Mouse (Mus musculus): ENCODE measurements around the gene A930018P22Rik. TPM values are rescaled to one million over a fixed set of nuclear protein-coding genes. Genes with fewer than 3 reads are reported as not detected.
"Not testable (repeated sequence)": the region's sequence is repeated elsewhere in the genome, so short reads cannot be mapped to it uniquely, and the experiment has no call there.

A930018P22Rik gene
- not detected in 2 replicates for polyA plus RNA-seq (2016; fragmentation: Nextera tagmentation; extraction: Ambion mirVana)

- Histone ChIP-seq H3K4me3 (peak within 1 kb of the TSS; percentile 73), H3K9me3 (no peaks in the 10 kb centered on the region), H3K9ac (replicated peaks) (peak within 1 kb of the TSS; percentile 65), H3K36me3 (no peaks in the 10 kb centered on the region), H3K27me3 (peaks cover 26% of the 10 kb centered on the region), H3K4me2 (replicated peaks) (peak within 1 kb of the TSS; percentile 97), H3K4me1 (peaks cover 7% of the 10 kb centered on the region), H3K27ac (replicated peaks) (no peak within 1 kb of the TSS)
- ATAC-seq (ENCODE audit: low FRiP score, low read depth), result peak; percentile 95
- under 1% methylated on average over 71 of the region's 74 CpGs for WGBS
Measured at GRCm38 (mm10) chr2:104122505-104123378, at the start of gene A930018P22Rik. Gene A930018P22Rik, plus strand, starts transcription at chr2:104122769.

GRCm38 (mm10) chr2:104078285-104078684 lies 44.3 kb upstream of the A930018P22Rik start:
- H3K9me3 ChIP-seq; H3K4me1 ChIP-seq; H3K9ac ChIP-seq (replicated peaks); H3K4me3 ChIP-seq; H3K36me3 ChIP-seq; H3K4me2 ChIP-seq (replicated peaks); H3K27me3 ChIP-seq; H3K27ac ChIP-seq (replicated peaks); ATAC-seq (ENCODE audit: low FRiP score, low read depth): not testable (repeated sequence)
- 76% methylated on average over 5 of the region's 5 CpGs for WGBS

GRCm38 (mm10) chr2:104081436-104082050 lies 41.0 kb upstream of the A930018P22Rik start:
- ATAC-seq (ENCODE audit: low FRiP score, low read depth); H3K9ac ChIP-seq (replicated peaks); H3K4me2 ChIP-seq (replicated peaks); H3K36me3 ChIP-seq; H3K9me3 ChIP-seq; H3K4me1 ChIP-seq; H3K4me3 ChIP-seq; H3K27me3 ChIP-seq; H3K27ac ChIP-seq (replicated peaks): not testable (repeated sequence)
- no CpG with 5 or more reads among the region's 1 CpGs for WGBS

- no peaks in the 10 kb centered on the region for H3K4me1 ChIP-seq
- no peak overlapping the region for H3K4me2 ChIP-seq (replicated peaks)
- no peaks in the 10 kb centered on the region for H3K9me3 ChIP-seq
- H3K27ac ChIP-seq (replicated peaks), result no peak overlapping the region
- H3K27me3 ChIP-seq, result no peaks in the 10 kb centered on the region
- H3K9ac ChIP-seq (replicated peaks), result no peak overlapping the region; the same call in 1 of the 2 replicates
- no peak for ATAC-seq (ENCODE audit: low FRiP score, low read depth)
- H3K36me3 ChIP-seq, result no peaks in the 10 kb centered on the region
- no peak overlapping the region for H3K4me3 ChIP-seq
Measured at GRCm38 (mm10) chr2:104082474-104082873, 40.1 kb upstream of the A930018P22Rik start.

GRCm38 (mm10) chr2:104084027-104084426 lies 38.5 kb upstream of the A930018P22Rik start:
- not testable (repeated sequence) for H3K27me3 ChIP-seq; H3K9ac ChIP-seq (replicated peaks); ATAC-seq (ENCODE audit: low FRiP score, low read depth); H3K9me3 ChIP-seq; H3K4me3 ChIP-seq; H3K27ac ChIP-seq (replicated peaks); H3K4me2 ChIP-seq (replicated peaks); H3K36me3 ChIP-seq; H3K4me1 ChIP-seq

- ATAC-seq (ENCODE audit: low FRiP score, low read depth); H3K4me3 ChIP-seq; H3K27me3 ChIP-seq; H3K36me3 ChIP-seq; H3K9ac ChIP-seq (replicated peaks); H3K9me3 ChIP-seq; H3K27ac ChIP-seq (replicated peaks); H3K4me1 ChIP-seq; H3K4me2 ChIP-seq (replicated peaks): not testable (repeated sequence)
- WGBS, result 86% methylated on average over 1 of the region's 1 CpGs
Measured at GRCm38 (mm10) chr2:104087562-104087961, 35.0 kb upstream of the A930018P22Rik start.

- Histone ChIP-seq H3K9ac (replicated peaks) (no peak overlapping the region), H3K36me3 (no peaks in the 10 kb centered on the region), H3K27me3 (no peaks in the 10 kb centered on the region), H3K27ac (replicated peaks) (no peak overlapping the region), H3K4me3 (no peak overlapping the region), H3K4me1 (peaks cover 11% of the 10 kb centered on the region), H3K9me3 (no peaks in the 10 kb centered on the region), H3K4me2 (replicated peaks) (no peak overlapping the region)
- ATAC-seq (ENCODE audit: low FRiP score, low read depth), result no peak
- WGBS, result 86% methylated on average over 2 of the region's 2 CpGs
Measured at GRCm38 (mm10) chr2:104093305-104093704, 29.3 kb upstream of the A930018P22Rik start.

GRCm38 (mm10) chr2:104095741-104096213 lies 26.8 kb upstream of the A930018P22Rik start, which contains the start of gene Cd59a:
Gene Cd59a, plus strand, starts transcription at chr2:104095801.
- peak; percentile 87 for ATAC-seq (ENCODE audit: low FRiP score, low read depth)
- H3K4me2 ChIP-seq (replicated peaks), result peak within 1 kb of the TSS; percentile 55
- H3K27me3 ChIP-seq, result no peaks in the 10 kb centered on the region
- no peaks in the 10 kb centered on the region for H3K9me3 ChIP-seq
- H3K9ac ChIP-seq (replicated peaks), result peak within 1 kb of the TSS; percentile 57
- H3K27ac ChIP-seq (replicated peaks), result peak within 1 kb of the TSS; percentile 74
- 5% methylated on average over 15 of the region's 15 CpGs for WGBS
- peaks cover 11% of the 10 kb centered on the region for H3K4me1 ChIP-seq
- peak within 1 kb of the TSS; percentile 45 for H3K4me3 ChIP-seq
- H3K36me3 ChIP-seq, result no peaks in the 10 kb centered on the region

GRCm38 (mm10) chr2:104096256-104096655 lies 26.3 kb upstream of the A930018P22Rik start:
- ATAC-seq (ENCODE audit: low FRiP score, low read depth), result no peak
- Histone ChIP-seq H3K9me3 (no peaks in the 10 kb centered on the region), H3K9ac (replicated peaks) (peak overlapping the region; percentile 57), H3K27me3 (no peaks in the 10 kb centered on the region), H3K36me3 (no peaks in the 10 kb centered on the region), H3K27ac (replicated peaks) (peak overlapping the region; percentile 74), H3K4me3 (peak overlapping the region; percentile 45), H3K4me1 (peaks cover 11% of the 10 kb centered on the region), H3K4me2 (replicated peaks) (peak overlapping the region; percentile 55)
- WGBS, result 40% methylated on average over 10 of the region's 10 CpGs

GRCm38 (mm10) chr2:104096796-104097195 lies 25.8 kb upstream of the A930018P22Rik start:
- H3K9ac ChIP-seq (replicated peaks); H3K27me3 ChIP-seq; H3K9me3 ChIP-seq; H3K4me3 ChIP-seq; H3K36me3 ChIP-seq; H3K27ac ChIP-seq (replicated peaks); ATAC-seq (ENCODE audit: low FRiP score, low read depth): not testable (repeated sequence)
- Histone ChIP-seq H3K4me1 (peaks cover 11% of the 10 kb centered on the region), H3K4me2 (replicated peaks) (peak overlapping the region; percentile 55)
- WGBS, result 41% methylated on average over 1 of the region's 1 CpGs

GRCm38 (mm10) chr2:104097396-104097795 lies 25.2 kb upstream of the A930018P22Rik start:
- H3K4me2 ChIP-seq (replicated peaks); ATAC-seq (ENCODE audit: low FRiP score, low read depth); H3K4me3 ChIP-seq; H3K27ac ChIP-seq (replicated peaks); H3K9ac ChIP-seq (replicated peaks); H3K36me3 ChIP-seq; H3K27me3 ChIP-seq; H3K9me3 ChIP-seq: not testable (repeated sequence)
- peaks cover 11% of the 10 kb centered on the region for H3K4me1 ChIP-seq
- WGBS, result 91% methylated on average over 4 of the region's 4 CpGs

- Histone ChIP-seq H3K27ac (replicated peaks) (no peak overlapping the region), H3K4me2 (replicated peaks) (no peak overlapping the region), H3K9me3 (no peaks in the 10 kb centered on the region), H3K4me1 (peaks cover 11% of the 10 kb centered on the region), H3K36me3 (no peaks in the 10 kb centered on the region), H3K9ac (replicated peaks) (no peak overlapping the region), H3K27me3 (no peaks in the 10 kb centered on the region), H3K4me3 (no peak overlapping the region)
- 50% methylated on average over 3 of the region's 3 CpGs for WGBS
- no peak for ATAC-seq (ENCODE audit: low FRiP score, low read depth)
Measured at GRCm38 (mm10) chr2:104098529-104099230, 23.9 kb upstream of the A930018P22Rik start.
